Mouse (Mus musculus) midbrain, embryonic 14.5 days (tissue): ENCODE results near the gene Ninj1. TPM values are rescaled to one million over a fixed set of nuclear protein-coding genes. Genes with fewer than 3 reads are reported as not detected.
A peak's percentile ranks its signal among the peaks of the same experiment; 100 is the strongest.

Experiments
- ATAC-seq: fragments of 200-750 bp; cut with Nextera tagmentation; 2 replicates; pipeline ENCODE4 v1.8.0; 2017; ENCODE audit warnings: moderate number of reproducible peaks, moderate library complexity; ENCODE audit not compliant: low FRiP score, low TSS enrichment
- DNase-seq: peaks from one replicate; pipeline ENCODE4 v3.0.0-alpha.2; 2015
- H3K27ac ChIP-seq: fragments of 300-500 bp; sonication (generic); replicated peaks from 2 replicates; pipeline ENCODE4 v1.5.1; 2014; ENCODE audit warnings: mild to moderate bottlenecking, low read depth, low read length, moderate library complexity
- H3K27me3 ChIP-seq: fragments of 300-500 bp; sonication (generic); 2 replicates; pipeline ENCODE4 v1.6.1; 2014; ENCODE audit warnings: low read length, control low read depth, mixed read lengths; ENCODE audit not compliant: control insufficient read depth, insufficient read depth
- H3K36me3 ChIP-seq: fragments of 300-500 bp; sonication (generic); 2 replicates; pipeline ENCODE4 v1.6.1; 2014; ENCODE audit warnings: low read length, control low read depth; ENCODE audit not compliant: control insufficient read depth, insufficient read depth
- H3K4me1 ChIP-seq: fragments of 300-500 bp; sonication (generic); 2 replicates; pipeline ENCODE4 v1.6.1; 2014; ENCODE audit warnings: mild to moderate bottlenecking, antibody characterized with exemption, low read length, control low read depth; ENCODE audit not compliant: control insufficient read depth, insufficient read depth
- H3K4me2 ChIP-seq: fragments of 300-500 bp; sonication (generic); 2 replicates; pipeline ENCODE4 v1.6.1; 2014; ENCODE audit warnings: mild to moderate bottlenecking, low read length, moderate library complexity
- H3K4me3 ChIP-seq: fragments of 300-500 bp; sonication (generic); replicated peaks from 2 replicates; pipeline ENCODE4 v1.5.1; 2014; ENCODE audit warnings: low read depth, low read length
- H3K9ac ChIP-seq: fragments of 300-500 bp; sonication (generic); replicated peaks from 2 replicates; pipeline ENCODE4 v1.6.1; 2014; ENCODE audit warnings: mild to moderate bottlenecking, low read length, moderate library complexity
- H3K9me3 ChIP-seq: fragments of 300-500 bp; sonication (generic); 2 replicates; pipeline ENCODE4 v1.6.1; 2016; ENCODE audit warnings: low read length, control low read depth, mixed read lengths; ENCODE audit not compliant: control insufficient read depth
- WGBS: fragments of 180-500 bp; shearing (Covaris S2); extraction: QIAGEN DNeasy Blood & Tissue Kit; methylation state at CpG from one replicate; pipeline ENCODE4 v1.1.7; 2014; 5-methylcytosine and 5-hydroxymethylcytosine counted together
- polyA plus RNA-seq: library from polyadenylated mRNA; unstranded; fragments of >200 nt; fragmentation: Nextera tagmentation; extraction: Ambion mirVana; gene quantifications from 2 replicates; pipeline ENCODE4 v1.2.1, GENCODE M21; 2014

Gene Ninj1
- polyA plus RNA-seq, 1 experiment from 2014 or later, result 22.0 TPM

- no peak overlapping the region for H3K4me3 ChIP-seq
Measured at GRCm38 (mm10) chr13:49178839-49179585, 8.3 kb upstream of the Ninj1 start.

GRCm38 (mm10) chr13:49180274-49180673 lies 7.0 kb upstream of the Ninj1 start:
- WGBS, result 90% methylated on average over 5 of the region's 5 CpGs

More at GRCm38 (mm10) chr13:49178839-49179585, 8.3 kb upstream of the Ninj1 start:
- Histone ChIP-seq H3K36me3 (no peaks in the 10 kb centered on the region), H3K4me2 (no peak overlapping the region), H3K27ac (no peak overlapping the region; the same call in 1 of the 2 replicates), H3K9ac (0 out of 2 replicates have a peak overlapping the region, but pooled peaks have one; percentile 30), H3K4me1 (0 out of 2 replicates have a peak, but pooled peaks cover 5% of the 10 kb centered on the region), H3K9me3 (no peaks in the 10 kb centered on the region), H3K27me3 (no peaks in the 10 kb centered on the region)
- DNase-seq (peak; percentile 77), ATAC-seq (peak; percentile 64)
- WGBS, result 72% methylated on average over 19 of the region's 19 CpGs

GRCm38 (mm10) chr13:49180691-49181090 lies 6.6 kb upstream of the Ninj1 start:
- DNase-seq (no peak), ATAC-seq (no peak)
- 47% methylated on average over 1 of the region's 1 CpGs for WGBS
- Histone ChIP-seq H3K4me1 (0 out of 2 replicates have a peak, but pooled peaks cover 5% of the 10 kb centered on the region), H3K9ac (no peak overlapping the region), H3K4me3 (no peak overlapping the region), H3K36me3 (no peaks in the 10 kb centered on the region), H3K4me2 (no peak overlapping the region), H3K27ac (no peak overlapping the region), H3K27me3 (no peaks in the 10 kb centered on the region), H3K9me3 (no peaks in the 10 kb centered on the region)

More at GRCm38 (mm10) chr13:49180274-49180673, 7.0 kb upstream of the Ninj1 start:
- Histone ChIP-seq H3K27me3 (no peaks in the 10 kb centered on the region), H3K36me3 (no peaks in the 10 kb centered on the region), H3K4me1 (0 out of 2 replicates have a peak, but pooled peaks cover 5% of the 10 kb centered on the region), H3K9me3 (no peaks in the 10 kb centered on the region), H3K4me3 (no peak overlapping the region), H3K9ac (no peak overlapping the region), H3K27ac (no peak overlapping the region), H3K4me2 (no peak overlapping the region)
- no peak for DNase-seq
- ATAC-seq, result no peak

GRCm38 (mm10) chr13:49181411-49181984 lies 5.8 kb upstream of the Ninj1 start:
- Histone ChIP-seq H3K9me3 (no peaks in the 10 kb centered on the region), H3K4me2 (no peak overlapping the region), H3K36me3 (no peaks in the 10 kb centered on the region), H3K27me3 (no peaks in the 10 kb centered on the region), H3K27ac (no peak overlapping the region), H3K4me3 (no peak overlapping the region), H3K4me1 (0 out of 2 replicates have a peak, but pooled peaks cover 5% of the 10 kb centered on the region), H3K9ac (no peak overlapping the region)
- 82% methylated on average over 3 of the region's 3 CpGs for WGBS
- DNase-seq (no peak), ATAC-seq (no peak)

- H3K4me2 ChIP-seq, result no peak overlapping the region
- 48% methylated on average over 5 of the region's 5 CpGs for WGBS
- ATAC-seq (no peak), DNase-seq (no peak)
- H3K4me3 ChIP-seq, result no peak overlapping the region
- no peaks in the 10 kb centered on the region for H3K9me3 ChIP-seq
- H3K4me1 ChIP-seq, result peaks cover 12% of the 10 kb centered on the region
- H3K9ac ChIP-seq, result no peak overlapping the region
- H3K27me3 ChIP-seq, result no peaks in the 10 kb centered on the region
- no peak overlapping the region for H3K27ac ChIP-seq
- H3K36me3 ChIP-seq, result no peaks in the 10 kb centered on the region
Measured at GRCm38 (mm10) chr13:49183161-49183560, 4.1 kb upstream of the Ninj1 start.

GRCm38 (mm10) chr13:49183646-49184045 lies 3.6 kb upstream of the Ninj1 start:
- no peaks in the 10 kb centered on the region for H3K36me3 ChIP-seq
- H3K9me3 ChIP-seq, result no peaks in the 10 kb centered on the region
- no peak overlapping the region for H3K27ac ChIP-seq
- no peaks in the 10 kb centered on the region for H3K27me3 ChIP-seq
- peaks cover 16% of the 10 kb centered on the region for H3K4me1 ChIP-seq
- no peak overlapping the region for H3K9ac ChIP-seq
- H3K4me2 ChIP-seq, result no peak overlapping the region
- no peak overlapping the region for H3K4me3 ChIP-seq
- no peak for ATAC-seq
- no peak for DNase-seq
- WGBS, result 71% methylated on average over 5 of the region's 5 CpGs

GRCm38 (mm10) chr13:49186798-49187287 lies 442 bp upstream of the Ninj1 start:
- Histone ChIP-seq H3K4me2 (peak overlapping the region; percentile 99), H3K9me3 (no peaks in the 10 kb centered on the region), H3K4me3 (peak overlapping the region; percentile 64), H3K27ac (no peak overlapping the region), H3K4me1 (peaks cover 10% of the 10 kb centered on the region), H3K36me3 (no peaks in the 10 kb centered on the region), H3K9ac (peak overlapping the region; percentile 66), H3K27me3 (no peaks in the 10 kb centered on the region)
- ATAC-seq (no peak; the same call in 1 of the 2 replicates), DNase-seq (no peak)
- 16% methylated on average over 11 of the region's 11 CpGs for WGBS

- Histone ChIP-seq H3K4me2 (peak overlapping the region; percentile 99), H3K4me3 (peak overlapping the region; percentile 64), H3K27ac (no peak overlapping the region), H3K9me3 (no peaks in the 10 kb centered on the region), H3K9ac (peak overlapping the region; percentile 66), H3K27me3 (no peaks in the 10 kb centered on the region), H3K4me1 (peaks cover 10% of the 10 kb centered on the region), H3K36me3 (no peaks in the 10 kb centered on the region)
- ATAC-seq (0 out of 2 replicates have a peak, but pooled peaks have one; percentile 2), DNase-seq (no peak)
- WGBS, result 28% methylated on average over 15 of the region's 15 CpGs
Measured at GRCm38 (mm10) chr13:49188219-49188965, 1.1 kb downstream of the Ninj1 start.
